18 mouse cellular contexts compared by ENCODE assay signal in the genomic region with DNA sequence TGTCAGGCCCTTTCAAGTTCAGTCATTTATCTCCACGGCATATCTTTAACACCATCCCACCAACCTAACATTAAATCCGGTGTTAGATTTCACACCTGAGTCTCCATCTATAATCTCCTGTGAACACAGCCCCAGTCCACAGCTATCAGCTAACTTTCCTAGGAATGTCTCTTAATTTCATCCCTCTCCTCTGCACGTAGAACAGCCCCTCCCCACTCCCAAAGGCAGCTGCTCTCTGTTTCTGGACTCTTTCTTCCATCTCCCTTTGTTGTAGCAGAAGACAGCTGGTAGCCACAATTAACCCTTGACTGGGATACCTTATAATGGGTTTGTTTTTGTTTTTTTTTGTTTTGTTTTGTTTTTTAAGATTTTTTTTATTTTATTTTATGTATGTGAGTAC. TPM values are rescaled to one million over a fixed set of nuclear protein-coding genes. Genes with fewer than 3 reads are reported as not detected.
DNase-seq lines count a peak whose midpoint lies in the region; ATAC-seq lines count a peak whose summit lies in the region.
"Had no signal": no experiment of that assay in that cellular context is flagged by ENCODE, and none has a peak within 500 bp of the region (broad histone marks: within the 10 kb centered on the region; RNA-seq: fewer than 3 reads in every experiment).

No protein-coding gene starts in this region.

- H3K4me3 ChIP-seq in hindbrain, embryonic 11.5 days (ENCODE audit: low read depth, low read length), result no peak overlapping the region
- no peak overlapping the region for H3K4me3 ChIP-seq in hindbrain, embryonic 16.5 days (ENCODE audit: low read length)
- H3K4me3 ChIP-seq in midbrain, embryonic 12.5 days, result no peak overlapping the region
- no peak overlapping the region for H3K4me3 ChIP-seq in midbrain, embryonic 16.5 days (ENCODE audit: low read depth, low read length)
- no peak overlapping the region for H3K4me3 ChIP-seq in forebrain, embryonic 14.5 days (ENCODE audit: low read depth, low read length)
- H3K4me3 ChIP-seq in neural tube, embryonic 13.5 days, result no peak overlapping the region
- H3K4me3 ChIP-seq: left cerebral cortex, adult 2 months; myocyte had no signal

- no peak overlapping the region for H3K4me2 ChIP-seq in hindbrain, embryonic 11.5 days (replicated peaks; ENCODE audit: low read depth, low read length)
- H3K4me2 ChIP-seq in hindbrain, embryonic 16.5 days (ENCODE audit: low read length), result no peak overlapping the region
- no peak overlapping the region for H3K4me2 ChIP-seq in midbrain, embryonic 12.5 days (replicated peaks)
- H3K4me2 ChIP-seq in midbrain, embryonic 16.5 days (ENCODE audit: low read length), result no peak overlapping the region
- no peak overlapping the region for H3K4me2 ChIP-seq in forebrain, embryonic 14.5 days (ENCODE audit: low read length)
- no peak overlapping the region for H3K4me2 ChIP-seq in neural tube, embryonic 13.5 days

- DNase-seq in hindbrain, embryonic 11.5 days (ENCODE audit: low spot score), result peak; percentile 41
- DNase-seq in forebrain, embryonic 14.5 days (ENCODE audit: low spot score), result peak; percentile 41
- DNase-seq in B cell, adult 2 months, result no peak
- DNase-seq: cerebellum, adult 9-11 months; gastrocnemius, postnatal 14 days; heart, postnatal 10 days; lung, postnatal 10 days; spleen, adult 18-20 months; thymus, adult 2 months had no signal

- H3K9ac ChIP-seq in hindbrain, embryonic 11.5 days (ENCODE audit: low read depth, low read length), result no peak overlapping the region
- H3K9ac ChIP-seq in hindbrain, embryonic 16.5 days (ENCODE audit: low read depth, low read length), result no peak overlapping the region
- no peak overlapping the region for H3K9ac ChIP-seq in midbrain, embryonic 12.5 days (replicated peaks)
- no peak overlapping the region for H3K9ac ChIP-seq in midbrain, embryonic 16.5 days (ENCODE audit: low read depth, low read length)
- no peak overlapping the region for H3K9ac ChIP-seq in forebrain, embryonic 14.5 days (ENCODE audit: low read length)
- H3K9ac ChIP-seq in neural tube, embryonic 13.5 days, result no peak overlapping the region
- H3K9ac ChIP-seq: liver, embryonic 14.5 days had no signal

- H3K27me3 ChIP-seq in hindbrain, embryonic 11.5 days (ENCODE audit: control insufficient read depth, insufficient read depth, low read length), result no peaks in the 10 kb centered on the region
- no peaks in the 10 kb centered on the region for H3K27me3 ChIP-seq in hindbrain, embryonic 16.5 days (replicated peaks; ENCODE audit: control insufficient read depth, insufficient read depth, low read length)
- no peaks in the 10 kb centered on the region for H3K27me3 ChIP-seq in midbrain, embryonic 12.5 days
- H3K27me3 ChIP-seq in midbrain, embryonic 16.5 days (ENCODE audit: control insufficient read depth, insufficient read depth, low read depth, low read length), result no peaks in the 10 kb centered on the region
- H3K27me3 ChIP-seq in forebrain, embryonic 14.5 days (replicated peaks; ENCODE audit: control insufficient read depth, insufficient read depth, low read length), result no peaks in the 10 kb centered on the region
- no peaks in the 10 kb centered on the region for H3K27me3 ChIP-seq in neural tube, embryonic 13.5 days
- H3K27me3 ChIP-seq: Patski had no signal

- WGBS in hindbrain, embryonic 11.5 days, result 42% methylated on average over 3 of the region's 3 CpGs
- 27% methylated on average over 3 of the region's 3 CpGs for WGBS in hindbrain, embryonic 16.5 days
- 25% methylated on average over 3 of the region's 3 CpGs for WGBS in midbrain, embryonic 12.5 days
- 19% methylated on average over 3 of the region's 3 CpGs for WGBS in midbrain, embryonic 16.5 days
- WGBS in forebrain, embryonic 14.5 days, result 25% methylated on average over 3 of the region's 3 CpGs
- 26% methylated on average over 3 of the region's 3 CpGs for WGBS in neural tube, embryonic 13.5 days

- H3K4me1 ChIP-seq in hindbrain, embryonic 11.5 days (replicated peaks; ENCODE audit: control insufficient read depth, insufficient read depth, low read length), result peaks cover 5% of the 10 kb centered on the region; the same call in 1 of the 2 replicates
- peaks cover 12% of the 10 kb centered on the region for H3K4me1 ChIP-seq in hindbrain, embryonic 16.5 days (ENCODE audit: control insufficient read depth, insufficient read depth, low read depth, low read length)
- H3K4me1 ChIP-seq in midbrain, embryonic 12.5 days, result peaks cover 47% of the 10 kb centered on the region
- H3K4me1 ChIP-seq in midbrain, embryonic 16.5 days (ENCODE audit: control insufficient read depth, insufficient read depth, low read length), result peaks cover 17% of the 10 kb centered on the region
- H3K4me1 ChIP-seq in forebrain, embryonic 14.5 days (ENCODE audit: control insufficient read depth, insufficient read depth, low read length), result peaks cover 33% of the 10 kb centered on the region
- H3K4me1 ChIP-seq in neural tube, embryonic 13.5 days (replicated peaks), result peaks cover 42% of the 10 kb centered on the region

- H3K9me3 ChIP-seq in hindbrain, embryonic 11.5 days (ENCODE audit: control insufficient read depth, low read length), result no peaks in the 10 kb centered on the region
- no peaks in the 10 kb centered on the region for H3K9me3 ChIP-seq in hindbrain, embryonic 16.5 days (ENCODE audit: control insufficient read depth, low read length)
- no peaks in the 10 kb centered on the region for H3K9me3 ChIP-seq in midbrain, embryonic 12.5 days
- no peaks in the 10 kb centered on the region for H3K9me3 ChIP-seq in midbrain, embryonic 16.5 days (replicated peaks; ENCODE audit: control insufficient read depth, low read length, poor library complexity, severe bottlenecking)
- no peaks in the 10 kb centered on the region for H3K9me3 ChIP-seq in forebrain, embryonic 14.5 days (replicated peaks; ENCODE audit: control insufficient read depth, low read length)
- no peaks in the 10 kb centered on the region for H3K9me3 ChIP-seq in neural tube, embryonic 13.5 days

- no peaks in the 10 kb centered on the region for H3K36me3 ChIP-seq in hindbrain, embryonic 11.5 days (ENCODE audit: control insufficient read depth, insufficient read depth, low read length)
- no peaks in the 10 kb centered on the region for H3K36me3 ChIP-seq in hindbrain, embryonic 16.5 days (ENCODE audit: control insufficient read depth, insufficient read depth, low read length)
- H3K36me3 ChIP-seq in midbrain, embryonic 12.5 days, result no peaks in the 10 kb centered on the region
- H3K36me3 ChIP-seq in midbrain, embryonic 16.5 days (ENCODE audit: control insufficient read depth, insufficient read depth, low read length), result no peaks in the 10 kb centered on the region
- H3K36me3 ChIP-seq in forebrain, embryonic 14.5 days (ENCODE audit: control insufficient read depth, insufficient read depth, low read length), result no peaks in the 10 kb centered on the region
- no peaks in the 10 kb centered on the region for H3K36me3 ChIP-seq in neural tube, embryonic 13.5 days

- ATAC-seq in hindbrain, embryonic 11.5 days (ENCODE audit: low FRiP score), result peak; percentile 58
- ATAC-seq in hindbrain, embryonic 16.5 days, result no peak
- ATAC-seq in midbrain, embryonic 12.5 days (ENCODE audit: low FRiP score, low read depth), result peak; percentile 54
- no peak; the same call in 1 of the 2 replicates for ATAC-seq in midbrain, embryonic 16.5 days
- ATAC-seq in forebrain, embryonic 14.5 days, result 0 out of 2 replicates have a peak, but pooled peaks have one; percentile 22
- peak; percentile 44 for ATAC-seq in neural tube, embryonic 13.5 days (ENCODE audit: low read depth)
- ATAC-seq: inflammation-experienced regulatory T-cells, adult 6 months; Patski had no signal

- 0 out of 2 replicates have a peak overlapping the region, but pooled peaks have one; percentile 42 for H3K27ac ChIP-seq in hindbrain, embryonic 11.5 days (ENCODE audit: low read depth, low read length)
- H3K27ac ChIP-seq in hindbrain, embryonic 16.5 days (ENCODE audit: low read depth, low read length), result no peak overlapping the region
- H3K27ac ChIP-seq in midbrain, embryonic 12.5 days (replicated peaks), result 0 out of 2 replicates have a peak overlapping the region, but pooled peaks have one; percentile 56
- no peak overlapping the region for H3K27ac ChIP-seq in midbrain, embryonic 16.5 days (ENCODE audit: low read length)
- H3K27ac ChIP-seq in forebrain, embryonic 14.5 days (ENCODE audit: low read depth, low read length), result no peak overlapping the region
- no peak overlapping the region; the same call in 1 of the 2 replicates for H3K27ac ChIP-seq in neural tube, embryonic 13.5 days (replicated peaks)
- H3K27ac ChIP-seq: left cerebral cortex, adult 2 months; liver, embryonic 14.5 days had no signal

RNA-seq across cellular contexts. Expression of a gene that starts 8.8 kb away (rescaled TPM):
- 31.6 and 39.5 TPM in 2 replicates for polyA plus RNA-seq in hindbrain, embryonic 11.5 days (2014; fragmentation: Nextera tagmentation; extraction: Ambion mirVana)
- polyA plus RNA-seq in hindbrain, embryonic 16.5 days (2015; fragmentation: Nextera tagmentation; extraction: Ambion mirVana), result 6.1 and 13.5 TPM in 2 replicates
- 41.9 and 49.2 TPM in 2 replicates for polyA plus RNA-seq in midbrain, embryonic 12.5 days (2016; fragmentation: Nextera tagmentation; extraction: Ambion mirVana)
- 9.9 and 11.5 TPM in 2 replicates for polyA plus RNA-seq in midbrain, embryonic 16.5 days (2015; fragmentation: Nextera tagmentation; extraction: Ambion mirVana)
- polyA plus RNA-seq in forebrain, embryonic 14.5 days (2014; fragmentation: Nextera tagmentation; extraction: Ambion mirVana), result 17.8 and 20.8 TPM in 2 replicates
- polyA plus RNA-seq in neural tube, embryonic 13.5 days (2015; fragmentation: Nextera tagmentation; extraction: Ambion mirVana), result 20.3 and 21.8 TPM in 2 replicates
- polyA plus RNA-seq: inflammation-experienced regulatory T-cells, adult 6 months had no signal

Comparison
In these comparisons a context has a peak if more than half of its experiments do, and no peak if none do; other contexts are left out.
1. ATAC-seq: peak in hindbrain, embryonic 11.5 days (single experiment), midbrain, embryonic 12.5 days (single experiment), forebrain, embryonic 14.5 days (single experiment) and neural tube, embryonic 13.5 days (single experiment); none in hindbrain, embryonic 16.5 days (single experiment) and midbrain, embryonic 16.5 days (single experiment).
2. H3K27ac ChIP-seq: peak in hindbrain, embryonic 11.5 days (single experiment) and midbrain, embryonic 12.5 days (single experiment); none in hindbrain, embryonic 16.5 days (single experiment), midbrain, embryonic 16.5 days (single experiment), forebrain, embryonic 14.5 days (single experiment) and neural tube, embryonic 13.5 days (single experiment).
3. DNase-seq: peak in hindbrain, embryonic 11.5 days (single experiment) and forebrain, embryonic 14.5 days (single experiment); none in B cell, adult 2 months (0 of 2).